9 mouse cellular contexts compared by ENCODE assay signal in the genomic region with DNA sequence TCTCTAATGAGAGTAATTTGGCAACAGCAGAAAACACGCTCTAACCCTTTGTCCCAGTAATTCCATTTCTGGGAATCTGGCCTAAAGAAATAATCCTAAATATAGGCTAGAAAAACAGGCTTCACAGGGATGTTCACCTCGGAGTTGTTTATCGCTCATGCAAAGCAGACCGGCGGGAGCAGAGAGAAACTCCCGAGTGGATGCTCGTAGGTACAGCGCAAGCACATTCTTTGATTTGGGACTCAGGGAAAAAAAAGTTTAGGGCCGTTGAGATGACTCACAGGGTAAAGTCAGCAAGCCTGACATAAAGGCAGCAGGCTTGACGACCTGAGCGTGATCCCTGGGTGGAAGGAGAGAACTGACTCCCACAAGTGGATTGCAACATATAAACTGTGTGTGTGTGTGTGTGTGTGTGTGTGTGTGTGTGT.
DNase-seq lines count a peak whose midpoint lies in the region; ATAC-seq lines count a peak whose summit lies in the region.
"Had no signal": no experiment of that assay in that cellular context is flagged by ENCODE, and none has a peak within 500 bp of the region (broad histone marks: within the 10 kb centered on the region; RNA-seq: fewer than 3 reads in every experiment).

No protein-coding gene starts in this region.

- no peak overlapping the region for H3K9ac ChIP-seq in kidney, embryonic 15.5 days
- H3K9ac ChIP-seq: limb, embryonic 13.5 days had no signal

- 0 out of 2 replicates have a peak, but pooled peaks have one; percentile 7 for ATAC-seq in kidney, embryonic 15.5 days (replicated peaks; ENCODE audit: low FRiP score)

- H3K4me2 ChIP-seq in kidney, embryonic 15.5 days = no peak overlapping the region
- H3K4me2 ChIP-seq: limb, embryonic 13.5 days had no signal

- DNase-seq in kidney, adult 9 months = no peak
- peak; percentile 26 to 40 for DNase-seq in urinary bladder, postnatal 36 days (ENCODE audit: low spot score in 2 of 2)
- no peak for DNase-seq in urinary bladder, postnatal 4 days (ENCODE audit: low spot score in 2 of 2)
- DNase-seq in fibroblast of lung, adult 2 months (ENCODE audit: low read depth) = peak; percentile 80
- no peak for DNase-seq in thymus, postnatal 0 days (ENCODE audit: low spot score)
- no peak for DNase-seq in left cerebral cortex, adult 18-20 months (ENCODE audit: low spot score in 2 of 2)
- DNase-seq: gastrocnemius, adult 2 months had no signal

- no peaks in the 10 kb centered on the region for H3K27me3 ChIP-seq in kidney, embryonic 15.5 days
- H3K27me3 ChIP-seq: limb, embryonic 13.5 days had no signal

- peaks cover 10% of the 10 kb centered on the region; the same call in 1 of the 2 replicates for H3K36me3 ChIP-seq in kidney, embryonic 15.5 days

- WGBS in kidney, embryonic 15.5 days = 23% methylated on average over 11 of the region's 11 CpGs

- H3K9me3 ChIP-seq in kidney, embryonic 15.5 days (replicated peaks) = no peaks in the 10 kb centered on the region
- H3K9me3 ChIP-seq: limb, embryonic 13.5 days had no signal

- no peak overlapping the region for H3K4me3 ChIP-seq in kidney, embryonic 15.5 days (replicated peaks)
- H3K4me3 ChIP-seq: gastrocnemius, adult 2 months; limb, embryonic 13.5 days had no signal

- H3K4me1 ChIP-seq in kidney, embryonic 15.5 days = peaks cover 56% of the 10 kb centered on the region

- peak overlapping the region; percentile 56 for H3K27ac ChIP-seq in kidney, embryonic 15.5 days
- H3K27ac ChIP-seq: gastrocnemius, adult 2 months; limb, embryonic 13.5 days had no signal

Comparison
In these comparisons a context has a peak if more than half of its experiments do, and no peak if none do; other contexts are left out.
1. DNase-seq: peak in urinary bladder, postnatal 36 days (2 of 2) and fibroblast of lung, adult 2 months (single experiment); none in kidney, adult 9 months (single experiment), urinary bladder, postnatal 4 days (0 of 2), thymus, postnatal 0 days (single experiment) and left cerebral cortex, adult 18-20 months (0 of 2).